8 mouse cellular contexts compared by ENCODE assay signal in the genomic region with DNA sequence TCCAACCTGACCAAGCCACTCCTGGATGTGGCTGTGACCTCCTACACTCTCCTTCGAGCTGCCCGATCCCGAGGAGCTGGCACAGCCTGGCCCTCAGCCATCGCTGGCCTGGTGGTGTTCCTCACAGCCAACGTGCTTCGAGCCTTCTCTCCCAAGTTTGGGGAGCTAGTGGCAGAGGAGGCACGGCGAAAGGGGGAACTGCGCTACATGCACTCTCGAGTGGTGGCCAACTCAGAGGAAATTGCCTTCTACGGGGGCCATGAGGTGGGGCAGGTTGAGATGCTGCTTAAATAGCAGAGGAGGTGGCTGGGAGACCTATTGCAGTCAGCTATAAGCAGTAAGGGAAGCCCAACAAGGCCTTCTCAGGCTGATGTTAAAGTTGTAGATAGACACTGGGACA. TPM values are rescaled to one million over a fixed set of nuclear protein-coding genes. Genes with fewer than 3 reads are reported as not detected.
DNase-seq lines count a peak whose midpoint lies in the region; ATAC-seq lines count a peak whose summit lies in the region.

No protein-coding gene starts in this region.

- no peak overlapping the region for H3K9ac ChIP-seq in kidney, embryonic 15.5 days

- peaks cover 48% of the 10 kb centered on the region for H3K4me1 ChIP-seq in erythroblast, embryonic 14.5 days (ENCODE audit: control insufficient read depth)
- H3K4me1 ChIP-seq in kidney, embryonic 15.5 days = peaks cover 33% of the 10 kb centered on the region

- peak; percentile 32 to 33 for DNase-seq in cerebellum, postnatal 14 days
- peak; percentile 11 for DNase-seq in heart, adult 8-10 months (ENCODE audit: low spot score)
- peak; percentile 29 to 30 for DNase-seq in lung, postnatal 4 days
- peak; percentile 51 for DNase-seq in splenic B cell, adult 2 months (ENCODE audit: low read depth, low spot score)
- no peak for DNase-seq in urinary bladder, adult 2 months (ENCODE audit: low spot score)

- no peak overlapping the region for H3K27ac ChIP-seq in kidney, embryonic 15.5 days

- WGBS in kidney, embryonic 15.5 days = 54% methylated on average over 11 of the region's 11 CpGs

- H3K4me3 ChIP-seq in erythroblast, embryonic 14.5 days (replicated peaks) = peak overlapping the region; percentile 85
- peak overlapping the region; percentile 58 for H3K4me3 ChIP-seq in kidney, embryonic 15.5 days (replicated peaks)

- H3K4me2 ChIP-seq in kidney, embryonic 15.5 days = peak overlapping the region; percentile 67

- peaks cover 19% of the 10 kb centered on the region for H3K36me3 ChIP-seq in erythroblast, embryonic 14.5 days (ENCODE audit: control insufficient read depth)
- 0 out of 2 replicates have a peak, but pooled peaks cover 2% of the 10 kb centered on the region for H3K36me3 ChIP-seq in kidney, embryonic 15.5 days
- H3K36me3 ChIP-seq in splenic B cell, adult 2 months (ENCODE audit: control insufficient read depth, insufficient read depth, low read length, poor library complexity, severe bottlenecking) = no peaks in the 10 kb centered on the region

- peaks cover 7% of the 10 kb centered on the region; the same call in 1 of the 2 replicates for H3K27me3 ChIP-seq in erythroblast, embryonic 14.5 days (ENCODE audit: control insufficient read depth)
- no peaks in the 10 kb centered on the region for H3K27me3 ChIP-seq in kidney, embryonic 15.5 days
- no peaks in the 10 kb centered on the region for H3K27me3 ChIP-seq in splenic B cell, adult 2 months (ENCODE audit: control insufficient read depth, insufficient read depth, low read length, poor library complexity, severe bottlenecking)

- H3K9me3 ChIP-seq in erythroblast, embryonic 14.5 days (ENCODE audit: control insufficient read depth, low read length) = peaks cover 12% of the 10 kb centered on the region
- H3K9me3 ChIP-seq in kidney, embryonic 15.5 days (replicated peaks) = no peaks in the 10 kb centered on the region

- no peak for ATAC-seq in erythroblast, adult 5-6 weeks (replicated peaks; ENCODE audit: low FRiP score, poor library complexity, severe bottlenecking)
- no peak for ATAC-seq in kidney, embryonic 15.5 days (replicated peaks; ENCODE audit: low FRiP score)

RNA-seq across cellular contexts. Expression of a gene that starts 1.3 kb away (rescaled TPM):
- polyA plus RNA-seq in erythroblast, embryonic 14.5 days (2012) = 1.6 and 2.2 TPM in 2 replicates
- total RNA-seq in erythroblast, adult 5-6 weeks (2015; ENCODE audit: low replicate concordance) = 8.1 and 12.1 TPM in 2 replicates
- 1.3 and 4.0 TPM in 2 replicates for total RNA-seq in erythroblast, adult 5-6 weeks (2017; ENCODE audit: low replicate concordance)
- 10 to 100 TPM; 26.6 to 29.7 (median 28.2) TPM for total RNA-seq in heart, adult 8-10 months (2022)
- 12.4 and 15.2 TPM in 2 replicates for polyA plus RNA-seq in kidney, embryonic 15.5 days (2015; fragmentation: Nextera tagmentation; extraction: Ambion mirVana)
- polyA plus RNA-seq in urinary bladder, adult 2 months (2012; rRNA removed) = 20.2 and 27.2 TPM in 2 replicates

RNA-seq across cellular contexts. Expression of a gene that starts 1.7 kb away (rescaled TPM):
- polyA plus RNA-seq in erythroblast, embryonic 14.5 days (2012) = 1.6 and 1.8 TPM in 2 replicates
- total RNA-seq in erythroblast, adult 5-6 weeks (2015; ENCODE audit: low replicate concordance) = 60.6 and 85.3 TPM in 2 replicates
- total RNA-seq in erythroblast, adult 5-6 weeks (2017; ENCODE audit: low replicate concordance) = 51.2 and 52.8 TPM in 2 replicates
- 10 to 100 TPM; 65.8 to 86.6 (median 78.8) TPM for total RNA-seq in heart, adult 8-10 months (2022)
- polyA plus RNA-seq in kidney, embryonic 15.5 days (2015; fragmentation: Nextera tagmentation; extraction: Ambion mirVana) = 256 and 267 TPM in 2 replicates
- polyA plus RNA-seq in urinary bladder, adult 2 months (2012; rRNA removed) = 175 and 177 TPM in 2 replicates

RNA-seq across cellular contexts. Expression of a gene that starts 39.2 kb away (rescaled TPM):
- not detected in 2 replicates for polyA plus RNA-seq in erythroblast, embryonic 14.5 days (2012)
- total RNA-seq in erythroblast, adult 5-6 weeks (2015; ENCODE audit: low replicate concordance) = not detected in 2 replicates
- total RNA-seq in erythroblast, adult 5-6 weeks (2017; ENCODE audit: low replicate concordance) = 0.77 and 0.84 TPM in 2 replicates
- 1 to 10 TPM; 1.6 to 1.9 (median 1.7) TPM for total RNA-seq in heart, adult 8-10 months (2022)
- polyA plus RNA-seq in kidney, embryonic 15.5 days (2015; fragmentation: Nextera tagmentation; extraction: Ambion mirVana) = 0.14 and 0.44 TPM in 2 replicates
- polyA plus RNA-seq in urinary bladder, adult 2 months (2012; rRNA removed) = 0.99 TPM in 2 replicates

RNA-seq across cellular contexts. Expression of a gene that starts 44.7 kb away (rescaled TPM):
- polyA plus RNA-seq in erythroblast, embryonic 14.5 days (2012) = not detected in 2 replicates
- not detected in 2 replicates for total RNA-seq in erythroblast, adult 5-6 weeks (2015; ENCODE audit: low replicate concordance)
- total RNA-seq in erythroblast, adult 5-6 weeks (2017; ENCODE audit: low replicate concordance) = 1.4 TPM in 1 of 2 replicates, not detected in the other
- total RNA-seq in heart, adult 8-10 months (2022) = 100 to 1,000 TPM; 157 to 195 (median 180) TPM
- 7.1 and 7.9 TPM in 2 replicates for polyA plus RNA-seq in kidney, embryonic 15.5 days (2015; fragmentation: Nextera tagmentation; extraction: Ambion mirVana)
- 78.1 and 87.3 TPM in 2 replicates for polyA plus RNA-seq in urinary bladder, adult 2 months (2012; rRNA removed)

RNA-seq across cellular contexts. Expression of a gene that starts 56.5 kb away (rescaled TPM):
- not detected in 2 replicates for polyA plus RNA-seq in erythroblast, embryonic 14.5 days (2012)
- total RNA-seq in erythroblast, adult 5-6 weeks (2015; ENCODE audit: low replicate concordance) = not detected in 2 replicates
- not detected in 2 replicates for total RNA-seq in erythroblast, adult 5-6 weeks (2017; ENCODE audit: low replicate concordance)
- 10 to 100 TPM; 23.9 to 31.6 (median 30.8) TPM for total RNA-seq in heart, adult 8-10 months (2022)
- 5.2 and 8.1 TPM in 2 replicates for polyA plus RNA-seq in kidney, embryonic 15.5 days (2015; fragmentation: Nextera tagmentation; extraction: Ambion mirVana)
- 7.3 and 9.4 TPM in 2 replicates for polyA plus RNA-seq in urinary bladder, adult 2 months (2012; rRNA removed)

Comparison
In these comparisons a context has a peak if more than half of its experiments do, and no peak if none do; other contexts are left out.
1. RNA of a gene that starts 1.7 kb away (polyA plus RNA-seq): 256 to 267 TPM in kidney, embryonic 15.5 days and 175 to 177 TPM in urinary bladder, adult 2 months; 1.6 to 1.8 TPM in erythroblast, embryonic 14.5 days; every median in the first group is over 10 times any median in the second.